Mouse (Mus musculus) CH12.LX (cell line): ENCODE results near the gene Elovl6. TPM values are rescaled to one million over a fixed set of nuclear protein-coding genes. Genes with fewer than 3 reads are reported as not detected.

ENCODE experiments used
- DNase-seq: peaks from one replicate; pipeline ENCODE4 v3.0.0-alpha.2; 2013; ENCODE audit errors: extremely low read depth
- H3K27ac ChIP-seq: 2 replicates; pipeline ENCODE4 v1.5.1; 2012; ENCODE audit warnings: low read depth, mild to moderate bottlenecking, control low read depth, moderate library complexity; ENCODE audit not compliant: insufficient read depth
- H3K27me3 ChIP-seq: replicated peaks from 2 replicates; pipeline ENCODE3; 2012; ENCODE audit warnings: inconsistent platforms
- H3K36me3 ChIP-seq, 2 experiments: replicated peaks in 1 of 2; 2 replicates each; pipeline versions ENCODE3 to v1.6.1; 2012; ENCODE audit warnings: inconsistent platforms in 1 of 2, low read length in 1 of 2, mild to moderate bottlenecking in 1 of 2, mixed read lengths in 1 of 2, moderate library complexity in 1 of 2; ENCODE audit not compliant: control insufficient read depth in 1 of 2, insufficient read depth in 1 of 2
- H3K4me1 ChIP-seq, 2 experiments: 2 replicates each; pipeline ENCODE4 v1.6.1; 2012; ENCODE audit warnings: inconsistent platforms in 1 of 2, moderate library complexity in 1 of 2; ENCODE audit not compliant: insufficient read depth in 2 of 2, control insufficient read depth in 1 of 2
- H3K4me2 ChIP-seq: 2 replicates; pipeline ENCODE4 v1.6.1; 2012; ENCODE audit warnings: low read depth, mild to moderate bottlenecking, control low read depth; ENCODE audit not compliant: poor library complexity, insufficient read depth, severe bottlenecking
- H3K4me3 ChIP-seq, 3 experiments: fragments of 150-350 bp in 1 of 3; sonication (generic) in 1 of 3; replicated peaks in 1 of 3; 2 replicates each; pipeline versions ENCODE3 to v1.5.1; 2011 to 2012; ENCODE audit warnings: low read depth in 2 of 3, low read length in 2 of 3, mild to moderate bottlenecking in 2 of 3, moderate library complexity in 2 of 3, control low read depth in 1 of 3, improper control_type of control experiment in 1 of 3, inconsistent platforms in 1 of 3, mixed read lengths in 1 of 3; ENCODE audit not compliant: poor library complexity in 1 of 3
- H3K79me2 ChIP-seq: replicated peaks from 2 replicates; pipeline ENCODE4 v1.6.1; 2012; ENCODE audit warnings: mild to moderate bottlenecking, moderate library complexity; ENCODE audit not compliant: control insufficient read depth, poor library complexity, insufficient read depth, severe bottlenecking; ENCODE audit errors: extremely low read depth
- H3K9ac ChIP-seq: 2 replicates; pipeline ENCODE4 v1.6.1; 2012; ENCODE audit warnings: low read depth, mild to moderate bottlenecking, control low read depth, moderate library complexity; ENCODE audit not compliant: insufficient read depth
- H3K9me3 ChIP-seq: replicated peaks from 2 replicates; pipeline ENCODE3; 2012; ENCODE audit warnings: low read length, inconsistent platforms, mixed read lengths
- BHLHE40 ChIP-seq: IDR thresholded peaks from 2 replicates; pipeline ENCODE4 v1.6.1; 2011; ENCODE audit warnings: mild to moderate bottlenecking, low read depth, low read length, improper control_type of control experiment
- CHD2 ChIP-seq: IDR thresholded peaks from 2 replicates; pipeline ENCODE4 v1.6.1; 2011; ENCODE audit warnings: low read length, improper control_type of control experiment
- E2F4 ChIP-seq: IDR thresholded peaks from 2 replicates; pipeline ENCODE4 v1.6.1; 2011; ENCODE audit warnings: low read depth, low read length, improper control_type of control experiment; ENCODE audit not compliant: insufficient replicate concordance
- ELF1 ChIP-seq: IDR thresholded peaks from 2 replicates; pipeline ENCODE4 v1.6.1; 2014; ENCODE audit warnings: low read depth, mild to moderate bottlenecking, inconsistent platforms, low read length, improper control_type of control experiment
- EP300 ChIP-seq: IDR thresholded peaks from 2 replicates; pipeline ENCODE4 v1.6.1; 2011; ENCODE audit warnings: low read length, improper control_type of control experiment
- ETS1 ChIP-seq: conservative IDR thresholded peaks from 2 replicates; pipeline ENCODE4 v1.6.1; 2012; ENCODE audit warnings: low read depth, mild to moderate bottlenecking, inconsistent platforms, low read length, improper control_type of control experiment, moderate library complexity
- GABPA ChIP-seq: IDR thresholded peaks from 2 replicates; pipeline ENCODE4 v1.6.1; 2012; ENCODE audit warnings: low read depth, low read length, improper control_type of control experiment, inconsistent platforms; ENCODE audit not compliant: insufficient replicate concordance
- HCFC1 ChIP-seq: IDR thresholded peaks from 2 replicates; pipeline ENCODE4 v1.6.1; 2012; ENCODE audit warnings: low read depth, mild to moderate bottlenecking, inconsistent platforms, low read length, improper control_type of control experiment
- IRF4 ChIP-seq: IDR thresholded peaks from 2 replicates; pipeline ENCODE4 v1.6.1; 2014; ENCODE audit warnings: low read depth, mild to moderate bottlenecking, inconsistent platforms, low read length, improper control_type of control experiment
- JUN ChIP-seq: IDR thresholded peaks from 2 replicates; pipeline ENCODE4 v1.6.1; 2011; ENCODE audit warnings: low read depth, mild to moderate bottlenecking, low read length, improper control_type of control experiment, moderate library complexity; ENCODE audit not compliant: insufficient read depth
- JUND ChIP-seq: conservative IDR thresholded peaks from 2 replicates; pipeline ENCODE4 v1.6.1; 2011; ENCODE audit warnings: low read depth, low read length, improper control_type of control experiment
- KAT2A ChIP-seq: IDR thresholded peaks from 2 replicates; pipeline ENCODE4 v1.6.1; 2012; ENCODE audit warnings: low read length, improper control_type of control experiment, inconsistent platforms; ENCODE audit not compliant: insufficient replicate concordance
- MAFK ChIP-seq: IDR thresholded peaks from 2 replicates; pipeline ENCODE4 v1.6.1; 2011; ENCODE audit warnings: low read length, improper control_type of control experiment; ENCODE audit not compliant: insufficient replicate concordance
- MAX ChIP-seq: IDR thresholded peaks from 2 replicates; pipeline ENCODE4 v1.6.1; 2011; ENCODE audit warnings: low read length, improper control_type of control experiment
- MAZ ChIP-seq: IDR thresholded peaks from 2 replicates; pipeline ENCODE4 v1.6.1; 2012; ENCODE audit warnings: low read depth, mild to moderate bottlenecking, inconsistent platforms, low read length, improper control_type of control experiment, moderate library complexity
- MEF2A ChIP-seq: IDR thresholded peaks from 2 replicates; pipeline ENCODE4 v1.6.1; 2014; ENCODE audit warnings: low read depth, mild to moderate bottlenecking, inconsistent platforms, low read length, improper control_type of control experiment, borderline replicate concordance
- MXI1 ChIP-seq: IDR thresholded peaks from 2 replicates; pipeline ENCODE4 v1.6.1; 2011; ENCODE audit warnings: mild to moderate bottlenecking, low read depth, low read length, improper control_type of control experiment
- NELFE ChIP-seq: IDR thresholded peaks from 2 replicates; pipeline ENCODE4 v1.6.1; 2011; ENCODE audit warnings: low read depth, low read length, improper control_type of control experiment
- POLR2A ChIP-seq: IDR thresholded peaks from 2 replicates; pipeline ENCODE4 v1.6.1; 2011; ENCODE audit warnings: low read depth, mild to moderate bottlenecking, improper control_type of control experiment, low read length
- RAD21 ChIP-seq: IDR thresholded peaks from 2 replicates; pipeline ENCODE4 v1.6.1; 2011; ENCODE audit warnings: low read depth, mild to moderate bottlenecking, low read length, improper control_type of control experiment, moderate library complexity
- SIN3A ChIP-seq: IDR thresholded peaks from 2 replicates; pipeline ENCODE4 v1.6.1; 2012; ENCODE audit warnings: low read length, improper control_type of control experiment, inconsistent platforms
- TCF12 ChIP-seq: IDR thresholded peaks from 2 replicates; pipeline ENCODE4 v1.6.1; 2014; ENCODE audit warnings: low read depth, mild to moderate bottlenecking, inconsistent platforms, low read length, improper control_type of control experiment
- ZC3H11A ChIP-seq: IDR thresholded peaks from 2 replicates; pipeline ENCODE4 v1.6.1; 2012; ENCODE audit warnings: low read depth, mild to moderate bottlenecking, inconsistent platforms, low read length, improper control_type of control experiment
- ZKSCAN1 ChIP-seq: IDR thresholded peaks from 2 replicates; pipeline ENCODE4 v1.6.1; 2012; ENCODE audit warnings: low read depth, inconsistent platforms, low read length, improper control_type of control experiment, borderline replicate concordance
- ZNF384 ChIP-seq: IDR thresholded peaks from 2 replicates; pipeline ENCODE4 v1.6.1; 2012; ENCODE audit warnings: low read depth, low read length, improper control_type of control experiment, inconsistent platforms
- dilution Hi-C: fragments of 300-500 bp; cut with MboI; formaldehyde crosslinking; loops from 2 replicates; pipeline ENCODE4 v1.14.3; 2020; ENCODE audit warnings: low sequenced_read_pairs; ENCODE audit not compliant: extremely low pct_unique_long_range_greater_than_20kb, extremely low pct_ligation_motif_present
- in situ Hi-C: fragments of 300-500 bp; cut with MboI; formaldehyde crosslinking; loops from 3 replicates; pipeline ENCODE4 v1.14.3; 2019; ENCODE audit warnings: low sequenced_read_pairs, low pct_ligation_motif_present, low pct_unique_long_range_greater_than_20kb, mixed read lengths
- polyA plus RNA-seq: library from polyadenylated mRNA; unstranded; fragments of >175 nt; gene quantifications from 2 replicates; pipeline ENCODE4 v1.2.1, GENCODE M21; 2012; ENCODE audit warnings: low read depth; ENCODE audit not compliant: insufficient read length
- total RNA-seq, 2 experiments: library from RNA; depleted of rRNA; stranded (reverse); fragments of 300-350 nt in 1 of 2; fragments of >200 nt in 1 of 2; gene quantifications; 2 replicates each; pipeline ENCODE4 v1.2.3; 2012 to 2014

Gene Elovl6
- total and polyA plus RNA-seq, 3 experiments = 1.7 to 6.8 (median 6.0) TPM

GRCm38 (mm10) chr3:129650293-129650612 is 118.1 kb downstream of the Elovl6 start:
- H3K4me3 ChIP-seq = no peak overlapping the region
- H3K27ac ChIP-seq = no peak overlapping the region
- H3K4me1 ChIP-seq = peaks cover 5 to 14% of the 10 kb centered on the region in 2 experiments; a peak in 3 of 4 replicates
- no peaks in the 10 kb centered on the region for H3K27me3 ChIP-seq
- no peak for DNase-seq
- H3K36me3 ChIP-seq = no peaks in the 10 kb centered on the region
- TF ChIP-seq NELFE (no peak), HCFC1 (no peak), KAT2A (no peak), GABPA (no peak), TCF12 (no peak), JUND (no peak), CHD2 (no peak), ZC3H11A (no peak), ETS1 (no peak), JUN (no peak), IRF4 (no peak), RAD21 (no peak)
- in situ Hi-C loops = no loop called here
- peaks cover 8% of the 10 kb centered on the region for H3K9me3 ChIP-seq
- H3K79me2 ChIP-seq = no peaks in the 10 kb centered on the region
- no peak overlapping the region for H3K9ac ChIP-seq
- dilution Hi-C loops = no loop called here
- H3K4me2 ChIP-seq = no peak overlapping the region

- Histone ChIP-seq H3K9me3 (peaks cover 8% of the 10 kb centered on the region), H3K79me2 (no peaks in the 10 kb centered on the region), H3K4me2 (no peak overlapping the region), H3K27ac (no peak overlapping the region), H3K4me1 (peaks cover 0 to 7% of the 10 kb centered on the region in 2 experiments; a peak in 1 of 4 replicates), H3K4me3 (no peak overlapping the region), H3K9ac (no peak overlapping the region), H3K36me3 (no peaks in the 10 kb centered on the region), H3K27me3 (no peaks in the 10 kb centered on the region)
- no peak for DNase-seq
- dilution Hi-C loops (no loop called here), in situ Hi-C loops (no loop called here)
- TF ChIP-seq MAZ (no peak), KAT2A (no peak), POLR2A (no peak), JUN (no peak), ZKSCAN1 (no peak)
Measured at GRCm38 (mm10) chr3:129650931-129651330, 118.8 kb downstream of the Elovl6 start.

- no peak overlapping the region for H3K27ac ChIP-seq
- H3K4me2 ChIP-seq = no peak overlapping the region
- in situ Hi-C loops = no loop called here
- dilution Hi-C loops = no loop called here
- no peaks in the 10 kb centered on the region for H3K36me3 ChIP-seq
- TF ChIP-seq E2F4 (no peak), MAFK (no peak), ZC3H11A (no peak), EP300 (no peak), GABPA (no peak), TCF12 (no peak), ELF1 (no peak), MEF2A (no peak), SIN3A (no peak), MXI1 (no peak), ZNF384 (no peak), CHD2 (no peak), MAX (no peak), BHLHE40 (no peak)
- peaks cover 0 to 6% of the 10 kb centered on the region in 2 experiments; a peak in 1 of 4 replicates for H3K4me1 ChIP-seq
- DNase-seq = no peak
- H3K4me3 ChIP-seq = no peak overlapping the region
- H3K9ac ChIP-seq = no peak overlapping the region
- H3K9me3 ChIP-seq = peaks cover 8% of the 10 kb centered on the region
- H3K79me2 ChIP-seq = no peaks in the 10 kb centered on the region
- H3K27me3 ChIP-seq = no peaks in the 10 kb centered on the region
Measured at GRCm38 (mm10) chr3:129651765-129652164, 119.6 kb downstream of the Elovl6 start.
